Mouse (Mus musculus) urinary bladder, adult 2 months (tissue): ENCODE measurements around the gene Inip. TPM values are rescaled to one million over a fixed set of nuclear protein-coding genes. Genes with fewer than 3 reads are reported as not detected.

Experiments used
- polyA plus RNA-seq: library from polyadenylated mRNA; depleted of rRNA; stranded (reverse); fragments of >200 nt; gene quantifications from 2 replicates; pipeline ENCODE4 v1.2.3, GENCODE M21; 2012; rRNA removed

The Inip gene
- polyA plus RNA-seq, 1 experiment, result 21.9 TPM

Other genes starting within 250 kb of the Inip start
- gene Hsdl2, start 220.0 kb downstream of the Inip start, polyA plus RNA-seq, result 65.2 and 72.5 TPM in 2 replicates
- 5.4 and 8.0 TPM in 2 replicates for gene E130308A19Rik, start 175.4 kb downstream of the Inip start, polyA plus RNA-seq
- gene Snx30, start 4.3 kb upstream of the Inip start, polyA plus RNA-seq, result 6.7 and 6.8 TPM in 2 replicates
- gene Slc46a2, start 113.5 kb upstream of the Inip start, polyA plus RNA-seq, result 0.97 and 1.3 TPM in 2 replicates
- gene Mup4, start 159.1 kb upstream of the Inip start, polyA plus RNA-seq, result not detected in 2 replicates
- not detected in 2 replicates for gene Mup6, start 162.7 kb upstream of the Inip start, polyA plus RNA-seq